Mouse (Mus musculus): ENCODE measurements around the gene Ankib1. TPM values are rescaled to one million over a fixed set of nuclear protein-coding genes. Genes with fewer than 3 reads are reported as not detected.

The Ankib1 gene
- polyA plus RNA-seq, 1 experiment = 5.3 TPM

- Histone ChIP-seq H3K4me3 (ENCODE audit: extremely low read depth, insufficient read depth, insufficient read length) (no peak overlapping the region), H3K27me3 (ENCODE audit: control insufficient read depth, insufficient read depth, low read length) (no peaks in the 10 kb centered on the region), H3K27ac (ENCODE audit: insufficient read depth, low read length) (no peak overlapping the region), H3K36me3 (ENCODE audit: control insufficient read depth, insufficient read depth, low read length) (peaks cover 9% of the 10 kb centered on the region), H3K4me1 (ENCODE audit: control insufficient read depth, insufficient read depth, insufficient read length) (no peaks in the 10 kb centered on the region)
- no peak for DNase-seq (ENCODE audit: low read depth in 1 of 2, low spot score in 2 of 2)
- TF ChIP-seq CTCF (IDR thresholded peaks at IDR 0.05; ENCODE audit: extremely low read depth, insufficient read depth, insufficient read length, insufficient replicate concordance) = no peak
- TF ChIP-seq POLR2A (IDR thresholded peaks at IDR 0.05; ENCODE audit: low read depth, low read length) = no peak
- 50% methylated on average over 4 of the region's 4 CpGs for WGBS
These were observed 154.4 kb downstream of the Ankib1 start for GRCm38 (mm10) chr5:3648206-3648848.

- TF ChIP-seq POLR2A (IDR thresholded peaks at IDR 0.05; ENCODE audit: low read depth, low read length) (no peak; the same call in 1 of the 2 replicates), CTCF (IDR thresholded peaks at IDR 0.05; ENCODE audit: extremely low read depth, insufficient read depth, insufficient read length, insufficient replicate concordance) (0 out of 2 replicates have a peak, but pooled peaks have one; percentile 6)
- Histone ChIP-seq H3K36me3 (ENCODE audit: control insufficient read depth, insufficient read depth, low read length) (peaks cover 12% of the 10 kb centered on the region), H3K27ac (ENCODE audit: insufficient read depth, low read length) (peak overlapping the region; percentile 91), H3K27me3 (ENCODE audit: control insufficient read depth, insufficient read depth, low read length) (no peaks in the 10 kb centered on the region), H3K4me1 (ENCODE audit: control insufficient read depth, insufficient read depth, insufficient read length) (no peaks in the 10 kb centered on the region), H3K4me3 (ENCODE audit: extremely low read depth, insufficient read depth, insufficient read length) (peak overlapping the region; percentile 88)
- peak; percentile 76 to 91 for DNase-seq (ENCODE audit: low read depth in 1 of 2, low spot score in 2 of 2)
- under 1% methylated on average over 33 of the region's 46 CpGs for WGBS
These were observed 155.0 kb downstream of the Ankib1 start for GRCm38 (mm10) chr5:3647708-3648121.

- no peaks in the 10 kb centered on the region for H3K27me3 ChIP-seq (ENCODE audit: control insufficient read depth, insufficient read depth, low read length)
- H3K36me3 ChIP-seq (ENCODE audit: control insufficient read depth, insufficient read depth, low read length) = peaks cover 13% of the 10 kb centered on the region
- no peaks in the 10 kb centered on the region for H3K4me1 ChIP-seq (ENCODE audit: control insufficient read depth, insufficient read depth, insufficient read length)
- H3K4me3 ChIP-seq (ENCODE audit: extremely low read depth, insufficient read depth, insufficient read length) = peak overlapping the region; percentile 88
- 1% methylated on average over 58 of the region's 60 CpGs for WGBS
- DNase-seq (ENCODE audit: low read depth in 1 of 2, low spot score in 2 of 2) = peak; percentile 56 to 62
- H3K27ac ChIP-seq (ENCODE audit: insufficient read depth, low read length) = peak overlapping the region; percentile 91
- TF ChIP-seq CTCF (IDR thresholded peaks at IDR 0.05; ENCODE audit: extremely low read depth, insufficient read depth, insufficient read length, insufficient replicate concordance) (peak; percentile 61; the same call in 1 of the 2 replicates), POLR2A (IDR thresholded peaks at IDR 0.05; ENCODE audit: low read depth, low read length) (no peak)
These were observed 155.6 kb downstream of the Ankib1 start for GRCm38 (mm10) chr5:3646991-3647707.

GRCm38 (mm10) chr5:3646539-3646938 is 156.2 kb downstream of the Ankib1 start:
- 0 out of 2 replicates have a peak overlapping the region, but pooled peaks have one; percentile 33 for H3K27ac ChIP-seq (ENCODE audit: insufficient read depth, low read length)
- 23% methylated on average over 6 of the region's 6 CpGs for WGBS
- H3K27me3 ChIP-seq (ENCODE audit: control insufficient read depth, insufficient read depth, low read length) = no peaks in the 10 kb centered on the region
- TF ChIP-seq POLR2A (IDR thresholded peaks at IDR 0.05; ENCODE audit: low read depth, low read length) (no peak), CTCF (IDR thresholded peaks at IDR 0.05; ENCODE audit: extremely low read depth, insufficient read depth, insufficient read length, insufficient replicate concordance) (no peak)
- no peak for DNase-seq (ENCODE audit: low read depth in 1 of 2, low spot score in 2 of 2)
- no peak overlapping the region for H3K4me3 ChIP-seq (ENCODE audit: extremely low read depth, insufficient read depth, insufficient read length)
- H3K4me1 ChIP-seq (ENCODE audit: control insufficient read depth, insufficient read depth, insufficient read length) = no peaks in the 10 kb centered on the region
- H3K36me3 ChIP-seq (ENCODE audit: control insufficient read depth, insufficient read depth, low read length) = peaks cover 16% of the 10 kb centered on the region

- no peak overlapping the region for H3K4me3 ChIP-seq (ENCODE audit: extremely low read depth, insufficient read depth, insufficient read length)
- WGBS = 91% methylated on average over 6 of the region's 6 CpGs
- H3K27me3 ChIP-seq (ENCODE audit: control insufficient read depth, insufficient read depth, low read length) = no peaks in the 10 kb centered on the region
- no peak for DNase-seq (ENCODE audit: low read depth in 1 of 2, low spot score in 2 of 2)
- TF ChIP-seq CTCF (IDR thresholded peaks at IDR 0.05; ENCODE audit: extremely low read depth, insufficient read depth, insufficient read length, insufficient replicate concordance) (no peak), POLR2A (IDR thresholded peaks at IDR 0.05; ENCODE audit: low read depth, low read length) (no peak)
- H3K36me3 ChIP-seq (ENCODE audit: control insufficient read depth, insufficient read depth, low read length) = peaks cover 23% of the 10 kb centered on the region
- H3K4me1 ChIP-seq (ENCODE audit: control insufficient read depth, insufficient read depth, insufficient read length) = no peaks in the 10 kb centered on the region
- no peak overlapping the region for H3K27ac ChIP-seq (ENCODE audit: insufficient read depth, low read length)
These were observed 157.4 kb downstream of the Ankib1 start for GRCm38 (mm10) chr5:3645326-3645725.

GRCm38 (mm10) chr5:3644621-3645020 is 158.1 kb downstream of the Ankib1 start:
- H3K27me3 ChIP-seq (ENCODE audit: control insufficient read depth, insufficient read depth, low read length) = no peaks in the 10 kb centered on the region
- 95% methylated on average over 6 of the region's 6 CpGs for WGBS
- TF ChIP-seq POLR2A (IDR thresholded peaks at IDR 0.05; ENCODE audit: low read depth, low read length) (no peak), CTCF (IDR thresholded peaks at IDR 0.05; ENCODE audit: extremely low read depth, insufficient read depth, insufficient read length, insufficient replicate concordance) (no peak)
- no peak overlapping the region for H3K27ac ChIP-seq (ENCODE audit: insufficient read depth, low read length)
- H3K4me3 ChIP-seq (ENCODE audit: extremely low read depth, insufficient read depth, insufficient read length) = no peak overlapping the region
- H3K36me3 ChIP-seq (ENCODE audit: control insufficient read depth, insufficient read depth, low read length) = peaks cover 25% of the 10 kb centered on the region
- DNase-seq (ENCODE audit: low read depth in 1 of 2, low spot score in 2 of 2) = no peak
- H3K4me1 ChIP-seq (ENCODE audit: control insufficient read depth, insufficient read depth, insufficient read length) = no peaks in the 10 kb centered on the region

Other genes with a start within 250 kb of the Ankib1 start
- 1.5 and 1.6 TPM in 2 replicates for gene 1700109H08Rik, start 231.4 kb downstream of the Ankib1 start, polyA plus RNA-seq (2012; rRNA removed)
- 3.5 and 3.8 TPM in 2 replicates for gene Pex1, start 206.9 kb downstream of the Ankib1 start, polyA plus RNA-seq (2012; rRNA removed)
- 3.3 and 3.4 TPM in 2 replicates for gene Rbm48, start 206.3 kb downstream of the Ankib1 start, polyA plus RNA-seq (2012; rRNA removed)
- gene Tmbim7, start 151.7 kb downstream of the Ankib1 start, polyA plus RNA-seq (2012; rRNA removed) = not detected in 2 replicates
- gene Gatad1, start 145.7 kb downstream of the Ankib1 start, polyA plus RNA-seq (2012; rRNA removed) = 15.8 and 21.6 TPM in 2 replicates
- 5.8 and 6.6 TPM in 2 replicates for gene Krit1, start 259 bp upstream of the Ankib1 start, polyA plus RNA-seq (2012; rRNA removed)
- 0.04 and 0.11 TPM in 2 replicates for gene Lrrd1, start 42.2 kb upstream of the Ankib1 start, polyA plus RNA-seq (2012; rRNA removed)
- 1.4 TPM in 2 replicates for gene Mterf1a, start 91.0 kb upstream of the Ankib1 start, polyA plus RNA-seq (2012; rRNA removed)
- 3.9 and 6.4 TPM in 2 replicates for gene Akap9, start 125.1 kb upstream of the Ankib1 start, polyA plus RNA-seq (2012; rRNA removed)

Data from spleen, adult 2 months (tissue).